Mouse (Mus musculus): ENCODE measurements around the gene Usp12. TPM values are rescaled to one million over a fixed set of nuclear protein-coding genes. Genes with fewer than 3 reads are reported as not detected.

Gene Usp12
- polyA plus RNA-seq, 1 experiment from 2014 or later = 21.0 TPM

- no peak overlapping the region for H3K4me2 ChIP-seq (replicated peaks)
- no peak overlapping the region for H3K9ac ChIP-seq
- 82% methylated on average over 12 of the region's 12 CpGs for WGBS
- H3K9me3 ChIP-seq (replicated peaks) = no peaks in the 10 kb centered on the region
- H3K27ac ChIP-seq = no peak overlapping the region
- no peaks in the 10 kb centered on the region for H3K27me3 ChIP-seq
- H3K36me3 ChIP-seq = peaks cover 29% of the 10 kb centered on the region
- no peak overlapping the region for H3K4me3 ChIP-seq
- no peak for ATAC-seq (ENCODE audit: low FRiP score)
- no peaks in the 10 kb centered on the region for H3K4me1 ChIP-seq
These were observed 60.7 kb downstream of the Usp12 start for GRCm38 (mm10) chr5:146733888-146734640.

DNA sequence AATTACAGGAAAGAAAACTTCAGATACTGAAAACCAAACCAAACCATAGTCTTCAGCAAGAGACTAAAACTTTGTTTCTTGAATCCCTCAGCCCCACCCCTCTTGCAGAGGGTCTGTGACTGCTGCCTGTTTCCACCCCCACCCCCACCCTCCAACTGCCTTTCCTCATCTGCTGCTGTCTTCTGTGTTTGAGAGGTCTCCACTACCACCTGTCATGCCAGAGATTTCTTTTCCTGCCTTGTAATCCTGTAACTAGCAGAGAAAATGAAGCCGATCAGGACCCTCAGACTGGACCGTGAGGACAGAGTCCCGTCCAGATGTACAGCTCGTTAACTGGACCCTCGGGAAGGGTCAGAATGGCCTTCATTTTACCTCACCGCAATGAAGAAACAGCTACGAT lies 61.4 kb downstream of the Usp12 start:
- Histone ChIP-seq H3K4me3 (no peak overlapping the region), H3K27ac (no peak overlapping the region), H3K9me3 (replicated peaks) (no peaks in the 10 kb centered on the region), H3K27me3 (no peaks in the 10 kb centered on the region), H3K4me2 (replicated peaks) (no peak overlapping the region), H3K36me3 (peaks cover 30% of the 10 kb centered on the region), H3K9ac (no peak overlapping the region), H3K4me1 (no peaks in the 10 kb centered on the region)
- 88% methylated on average over 7 of the region's 7 CpGs for WGBS
- no peak for ATAC-seq (ENCODE audit: low FRiP score)

DNA sequence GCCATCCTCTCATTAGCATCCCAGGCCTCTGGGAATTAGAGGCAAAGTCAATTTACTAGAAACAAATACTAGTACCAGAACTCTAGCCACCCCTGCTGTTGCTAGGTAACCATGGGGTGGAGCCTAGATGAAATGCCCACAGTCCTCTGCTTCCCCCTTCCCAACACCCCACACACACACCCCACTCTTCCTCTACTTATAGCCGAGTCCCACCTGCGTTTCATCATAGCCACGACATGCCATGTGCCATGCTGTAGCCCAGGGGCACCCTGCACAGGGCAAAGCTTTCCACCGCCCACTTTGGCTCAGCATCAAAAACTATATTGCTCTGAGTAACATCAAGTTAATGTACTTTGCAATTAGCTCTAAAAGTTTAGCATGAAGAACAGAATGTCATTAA lies 67.8 kb downstream of the Usp12 start:
- Histone ChIP-seq H3K9me3 (replicated peaks) (no peaks in the 10 kb centered on the region), H3K4me2 (replicated peaks) (no peak overlapping the region), H3K27ac (no peak overlapping the region), H3K27me3 (no peaks in the 10 kb centered on the region), H3K4me3 (no peak overlapping the region), H3K4me1 (peaks cover 6% of the 10 kb centered on the region), H3K36me3 (peaks cover 3% of the 10 kb centered on the region; the same call in 1 of the 2 replicates), H3K9ac (no peak overlapping the region)
- WGBS = 81% methylated on average over 4 of the region's 4 CpGs
- ATAC-seq (ENCODE audit: low FRiP score) = peak; percentile 56

- ATAC-seq (ENCODE audit: low FRiP score) = no peak
- 68% methylated on average over 3 of the region's 3 CpGs for WGBS
- H3K9ac ChIP-seq = no peak overlapping the region
- no peaks in the 10 kb centered on the region for H3K27me3 ChIP-seq
- H3K4me3 ChIP-seq = no peak overlapping the region
- peaks cover 3% of the 10 kb centered on the region; the same call in 1 of the 2 replicates for H3K36me3 ChIP-seq
- H3K4me1 ChIP-seq = peaks cover 6% of the 10 kb centered on the region
- H3K9me3 ChIP-seq (replicated peaks) = no peaks in the 10 kb centered on the region
- no peak overlapping the region for H3K27ac ChIP-seq
- H3K4me2 ChIP-seq (replicated peaks) = no peak overlapping the region
These were observed 69.8 kb downstream of the Usp12 start for GRCm38 (mm10) chr5:146724956-146725355.

GRCm38 (mm10) chr5:146723452-146723851 lies 71.4 kb downstream of the Usp12 start:
- no peak overlapping the region for H3K4me2 ChIP-seq (replicated peaks)
- H3K4me3 ChIP-seq = no peak overlapping the region
- no peaks in the 10 kb centered on the region; the same call in 1 of the 2 replicates for H3K9me3 ChIP-seq (replicated peaks)
- peaks cover 6% of the 10 kb centered on the region for H3K4me1 ChIP-seq
- no peak overlapping the region for H3K27ac ChIP-seq
- no peak for ATAC-seq (ENCODE audit: low FRiP score)
- WGBS = 96% methylated on average over 5 of the region's 5 CpGs
- peaks cover 3% of the 10 kb centered on the region; the same call in 1 of the 2 replicates for H3K36me3 ChIP-seq
- H3K27me3 ChIP-seq = no peaks in the 10 kb centered on the region
- no peak overlapping the region for H3K9ac ChIP-seq

- no peak overlapping the region for H3K9ac ChIP-seq
- WGBS = 82% methylated on average over 14 of the region's 14 CpGs
- H3K4me2 ChIP-seq (replicated peaks) = no peak overlapping the region
- H3K4me3 ChIP-seq = no peak overlapping the region
- H3K27ac ChIP-seq = no peak overlapping the region
- H3K4me1 ChIP-seq = peaks cover 6% of the 10 kb centered on the region
- no peaks in the 10 kb centered on the region for H3K36me3 ChIP-seq
- ATAC-seq (ENCODE audit: low FRiP score) = no peak
- no peaks in the 10 kb centered on the region; the same call in 1 of the 2 replicates for H3K9me3 ChIP-seq (replicated peaks)
- H3K27me3 ChIP-seq = no peaks in the 10 kb centered on the region
These were observed 72.6 kb downstream of the Usp12 start for GRCm38 (mm10) chr5:146722226-146722625.

- 80% methylated on average over 27 of the region's 27 CpGs for WGBS
- no peak overlapping the region for H3K4me2 ChIP-seq (replicated peaks)
- no peaks in the 10 kb centered on the region for H3K4me1 ChIP-seq
- H3K27me3 ChIP-seq = no peaks in the 10 kb centered on the region
- no peaks in the 10 kb centered on the region; the same call in 1 of the 2 replicates for H3K9me3 ChIP-seq (replicated peaks)
- no peak overlapping the region for H3K27ac ChIP-seq
- no peak overlapping the region for H3K9ac ChIP-seq
- no peaks in the 10 kb centered on the region for H3K36me3 ChIP-seq
- H3K4me3 ChIP-seq = no peak overlapping the region
- no peak for ATAC-seq (ENCODE audit: low FRiP score)
These were observed 75.0 kb downstream of the Usp12 start for GRCm38 (mm10) chr5:146719584-146720356.

- no peak overlapping the region for H3K4me3 ChIP-seq
- WGBS = 88% methylated on average over 12 of the region's 12 CpGs
- no peaks in the 10 kb centered on the region for H3K27me3 ChIP-seq
These were observed 81.0 kb downstream of the Usp12 start for GRCm38 (mm10) chr5:146713836-146714235.

DNA sequence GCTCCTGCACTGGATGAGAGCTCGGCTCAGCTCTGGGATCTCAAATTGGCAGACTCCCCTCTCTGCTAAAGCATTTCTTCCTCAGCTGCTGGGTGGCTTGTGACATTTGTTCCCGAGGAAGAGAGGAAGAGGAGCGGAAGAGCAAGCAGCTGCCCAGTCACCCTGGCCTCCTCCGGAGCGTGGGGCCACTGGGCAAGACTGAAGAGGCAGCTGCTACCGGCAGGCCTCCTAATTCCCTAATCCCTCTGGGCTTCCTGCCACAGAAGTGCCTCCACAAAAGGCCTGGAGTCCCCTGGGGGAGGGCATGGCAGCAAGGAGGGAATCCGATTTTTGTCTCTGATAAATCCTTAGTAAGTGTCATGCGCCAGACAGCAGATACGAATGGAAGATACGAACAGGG lies 81.7 kb downstream of the Usp12 start:
- Histone ChIP-seq H3K9me3 (replicated peaks) (no peaks in the 10 kb centered on the region), H3K9ac (no peak overlapping the region), H3K4me3 (no peak overlapping the region), H3K4me2 (replicated peaks) (peak overlapping the region; percentile 22), H3K4me1 (peaks cover 19% of the 10 kb centered on the region), H3K27ac (peak overlapping the region; percentile 86), H3K36me3 (no peaks in the 10 kb centered on the region), H3K27me3 (no peaks in the 10 kb centered on the region)
- WGBS = 60% methylated on average over 10 of the region's 10 CpGs
- peak; percentile 38 for ATAC-seq (ENCODE audit: low FRiP score)

More at GRCm38 (mm10) chr5:146713836-146714235, 81.0 kb downstream of the Usp12 start:
- Histone ChIP-seq H3K4me1 (peaks cover 19% of the 10 kb centered on the region), H3K9ac (no peak overlapping the region), H3K27ac (peak overlapping the region; percentile 86), H3K9me3 (replicated peaks) (no peaks in the 10 kb centered on the region), H3K36me3 (no peaks in the 10 kb centered on the region), H3K4me2 (replicated peaks) (no peak overlapping the region)
- no peak for ATAC-seq (ENCODE audit: low FRiP score)

DNA sequence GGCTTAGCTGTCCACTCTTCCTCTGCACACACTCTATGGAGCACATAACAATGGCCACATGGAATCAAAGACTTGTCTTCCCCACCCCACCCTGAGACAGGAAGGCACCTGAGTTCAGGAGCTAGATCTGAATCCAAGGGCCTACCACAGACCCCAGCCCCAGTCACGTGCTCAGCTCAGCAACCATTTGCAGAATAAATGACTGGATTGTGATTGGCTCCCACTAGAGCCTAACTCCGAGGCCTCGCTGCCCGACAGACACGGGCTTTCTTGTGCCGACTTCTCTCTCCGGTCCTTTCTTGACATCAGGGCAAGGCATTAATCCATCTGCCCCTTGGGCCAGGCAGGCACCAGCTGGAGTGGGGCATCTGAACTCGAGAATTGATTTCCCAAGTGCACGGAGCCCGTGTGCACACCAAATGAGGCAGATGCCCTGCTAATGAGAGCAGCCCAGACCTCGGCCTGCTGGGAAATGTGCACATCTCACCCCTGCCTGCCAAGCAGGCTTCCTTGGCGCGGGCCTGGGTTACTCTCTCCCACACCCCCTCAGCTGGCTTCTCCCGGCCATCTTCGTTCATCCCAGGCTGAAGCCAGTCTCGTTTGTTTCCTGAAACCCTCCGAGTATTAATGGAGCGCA lies 82.4 kb downstream of the Usp12 start:
- H3K4me3 ChIP-seq = no peak overlapping the region
- H3K27me3 ChIP-seq = no peaks in the 10 kb centered on the region
- H3K36me3 ChIP-seq = no peaks in the 10 kb centered on the region
- no peak overlapping the region for H3K9ac ChIP-seq
- no peaks in the 10 kb centered on the region for H3K9me3 ChIP-seq (replicated peaks)
- H3K4me2 ChIP-seq (replicated peaks) = peak overlapping the region; percentile 22
- peak; percentile 92 for ATAC-seq (ENCODE audit: low FRiP score)
- peak overlapping the region; percentile 86 for H3K27ac ChIP-seq
- WGBS = 50% methylated on average over 18 of the region's 18 CpGs
- peaks cover 19% of the 10 kb centered on the region for H3K4me1 ChIP-seq

DNA sequence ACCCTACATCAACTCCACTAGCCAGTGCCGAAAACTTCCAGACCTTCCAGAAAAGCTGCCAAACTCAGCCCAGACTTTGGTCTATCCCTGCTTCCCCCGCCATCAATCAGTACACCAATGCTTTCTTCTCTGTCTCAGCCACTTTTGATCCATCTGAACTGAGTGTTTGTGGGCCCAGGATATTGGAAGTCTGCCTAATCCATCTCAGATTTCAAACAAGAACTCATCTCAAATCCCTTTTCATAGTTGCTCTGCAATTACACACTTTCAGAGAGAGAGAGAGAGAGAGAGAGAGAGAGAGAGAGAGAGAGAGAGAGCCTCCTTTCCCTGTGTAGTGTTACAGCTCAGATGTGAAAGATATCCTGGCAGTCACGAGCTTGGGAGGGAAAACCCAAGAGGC lies 85.4 kb downstream of the Usp12 start:
- Histone ChIP-seq H3K4me2 (replicated peaks) (no peak overlapping the region), H3K9ac (no peak overlapping the region), H3K9me3 (replicated peaks) (no peaks in the 10 kb centered on the region), H3K27me3 (no peaks in the 10 kb centered on the region), H3K4me1 (peaks cover 21% of the 10 kb centered on the region), H3K36me3 (no peaks in the 10 kb centered on the region), H3K27ac (no peak overlapping the region), H3K4me3 (no peak overlapping the region)
- no peak for ATAC-seq (ENCODE audit: low FRiP score)
- 76% methylated on average over 3 of the region's 3 CpGs for WGBS

DNA sequence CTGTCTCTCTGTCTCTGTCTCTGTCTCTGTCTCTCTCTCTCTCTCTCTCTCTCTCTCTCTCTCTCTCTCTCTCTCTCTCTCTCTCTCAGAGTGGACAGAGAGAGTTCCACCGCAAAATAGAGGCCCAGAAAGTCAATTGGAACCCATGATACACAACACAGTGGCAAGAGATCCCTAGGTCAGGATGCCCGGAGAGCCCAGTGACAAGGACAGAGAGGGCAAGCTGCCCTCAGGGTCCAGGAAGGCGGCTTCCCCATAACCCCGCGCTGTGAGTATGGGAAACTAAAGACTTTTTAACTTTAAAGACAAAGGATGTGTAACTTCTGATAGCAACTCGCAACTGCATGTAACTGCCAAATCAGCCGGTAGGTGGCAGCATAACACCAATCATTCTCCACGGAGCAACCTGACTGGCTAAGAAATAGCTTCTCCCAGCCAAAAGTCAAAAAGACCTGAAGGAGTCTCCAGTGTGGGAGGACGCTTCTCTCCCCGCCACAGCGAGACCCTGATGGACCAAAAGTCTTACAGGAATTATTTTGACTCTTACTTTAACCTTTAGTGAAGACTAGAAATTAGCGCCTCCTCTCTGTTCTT lies 88.9 kb downstream of the Usp12 start:
- H3K36me3 ChIP-seq = no peaks in the 10 kb centered on the region
- no peak overlapping the region for H3K9ac ChIP-seq
- ATAC-seq (ENCODE audit: low FRiP score) = no peak
- H3K27me3 ChIP-seq = no peaks in the 10 kb centered on the region
- no peak overlapping the region for H3K4me3 ChIP-seq
- no peak overlapping the region; the same call in 1 of the 2 replicates for H3K4me2 ChIP-seq (replicated peaks)
- H3K27ac ChIP-seq = no peak overlapping the region
- H3K4me1 ChIP-seq = 0 out of 2 replicates have a peak, but pooled peaks cover 5% of the 10 kb centered on the region
- H3K9me3 ChIP-seq (replicated peaks) = no peaks in the 10 kb centered on the region; the same call in 1 of the 2 replicates
- 11% methylated on average over 12 of the region's 12 CpGs for WGBS

Measured in hindbrain, embryonic 12.5 days (tissue).